Mouse (Mus musculus) heart, postnatal 0 days (tissue): Measurements from ENCODE around the gene Afm. TPM values are rescaled to one million over a fixed set of nuclear protein-coding genes. Genes with fewer than 3 reads are reported as not detected.

ENCODE experiments used
- ATAC-seq: fragments of 200-750 bp; cut with Nextera tagmentation; 2 replicates; pipeline ENCODE4 v1.8.0; 2017; ENCODE audit warnings: low read depth, moderate number of reproducible peaks, moderate library complexity; ENCODE audit not compliant: insufficient read depth
- DNase-seq: peaks from one replicate; pipeline ENCODE4 v3.0.0-alpha.2; 2016; ENCODE audit warnings: low spot score
- H3K27ac ChIP-seq: fragments of 300-500 bp; sonication (generic); 2 replicates; pipeline ENCODE4 v1.5.1; 2014; ENCODE audit warnings: low read depth, mild to moderate bottlenecking
- H3K27me3 ChIP-seq: fragments of 300-500 bp; sonication (generic); 2 replicates; pipeline ENCODE4 v1.6.1; 2014; ENCODE audit warnings: low read length, mixed read lengths; ENCODE audit not compliant: control insufficient read depth, insufficient read depth
- H3K36me3 ChIP-seq: fragments of 300-500 bp; sonication (generic); replicated peaks from 2 replicates; pipeline ENCODE4 v1.6.1; 2014; ENCODE audit warnings: low read length, mixed read lengths; ENCODE audit not compliant: control insufficient read depth, insufficient read depth
- H3K4me1 ChIP-seq: fragments of 300-500 bp; sonication (generic); 2 replicates; pipeline ENCODE4 v1.6.1; 2014; ENCODE audit warnings: antibody characterized with exemption; ENCODE audit not compliant: control insufficient read depth, insufficient read depth
- H3K4me2 ChIP-seq: fragments of 300-500 bp; sonication (generic); 2 replicates; pipeline ENCODE4 v1.6.1; 2014; ENCODE audit warnings: low read depth, mild to moderate bottlenecking, low read length, moderate library complexity
- H3K4me3 ChIP-seq: fragments of 300-500 bp; sonication (generic); 2 replicates; pipeline ENCODE4 v1.5.1; 2014; ENCODE audit warnings: low read depth, low read length
- H3K9ac ChIP-seq: fragments of 300-500 bp; sonication (generic); replicated peaks from 2 replicates; pipeline ENCODE4 v1.6.1; 2014; ENCODE audit warnings: low read depth, low read length, mixed read lengths
- H3K9me3 ChIP-seq: fragments of 300-500 bp; sonication (generic); replicated peaks from 2 replicates; pipeline ENCODE4 v1.6.1; 2016; ENCODE audit warnings: low read length; ENCODE audit not compliant: control insufficient read depth
- CTCF ChIP-seq: IDR thresholded peaks from 2 replicates; pipeline ENCODE4 v1.5.1; 2016; ENCODE audit warnings: antibody characterized with exemption, control low read depth, low read depth
- EP300 ChIP-seq: IDR thresholded peaks from 2 replicates; pipeline ENCODE4 v1.6.1; 2016; ENCODE audit warnings: antibody characterized with exemption, low read depth
- WGBS: fragments of 180-500 bp; shearing (Covaris S2); extraction: QIAGEN DNeasy Blood & Tissue Kit; methylation state at CpG from one replicate; pipeline ENCODE4 v1.1.7; 2014; 5-methylcytosine and 5-hydroxymethylcytosine counted together
- polyA plus RNA-seq: library from polyadenylated mRNA; unstranded; fragments of >200 nt; fragmentation: Nextera tagmentation; extraction: Ambion mirVana; gene quantifications from 2 replicates; pipeline ENCODE4 v1.2.1, GENCODE M21; 2015
- total RNA-seq: library from RNA; depleted of rRNA; stranded (reverse); fragments of >200 nt; gene quantifications from 2 replicates; pipeline ENCODE4 v1.2.3, GENCODE M21; 2014; ENCODE audit warnings: low replicate concordance

Afm gene
- total and polyA plus RNA-seq, 2 experiments from 2014 or later = not detected

- Histone ChIP-seq H3K4me2 (no peak overlapping the region), H3K27me3 (no peaks in the 10 kb centered on the region), H3K9me3 (no peaks in the 10 kb centered on the region), H3K27ac (no peak overlapping the region), H3K4me1 (no peaks in the 10 kb centered on the region), H3K36me3 (no peaks in the 10 kb centered on the region), H3K9ac (no peak overlapping the region), H3K4me3 (no peak overlapping the region)
- TF ChIP-seq CTCF (no peak), EP300 (no peak)
- no peak for DNase-seq
- ATAC-seq = no peak
- WGBS = 65% methylated on average over 7 of the region's 7 CpGs
These were observed 41.2 kb upstream of the Afm start for GRCm38 (mm10) chr5:90477308-90478140.

- H3K4me2 ChIP-seq = no peak overlapping the region
- H3K36me3 ChIP-seq = no peaks in the 10 kb centered on the region
- H3K27ac ChIP-seq = no peak overlapping the region
- no peak for DNase-seq
- no peaks in the 10 kb centered on the region for H3K4me1 ChIP-seq
- H3K27me3 ChIP-seq = no peaks in the 10 kb centered on the region
- no peak for ATAC-seq
- no peak overlapping the region for H3K9ac ChIP-seq
- TF ChIP-seq EP300 (no peak), CTCF (no peak)
- 61% methylated on average over 1 of the region's 1 CpGs for WGBS
- H3K9me3 ChIP-seq = no peaks in the 10 kb centered on the region
- no peak overlapping the region for H3K4me3 ChIP-seq
These were observed 39.8 kb upstream of the Afm start for GRCm38 (mm10) chr5:90478886-90479285.

DNA sequence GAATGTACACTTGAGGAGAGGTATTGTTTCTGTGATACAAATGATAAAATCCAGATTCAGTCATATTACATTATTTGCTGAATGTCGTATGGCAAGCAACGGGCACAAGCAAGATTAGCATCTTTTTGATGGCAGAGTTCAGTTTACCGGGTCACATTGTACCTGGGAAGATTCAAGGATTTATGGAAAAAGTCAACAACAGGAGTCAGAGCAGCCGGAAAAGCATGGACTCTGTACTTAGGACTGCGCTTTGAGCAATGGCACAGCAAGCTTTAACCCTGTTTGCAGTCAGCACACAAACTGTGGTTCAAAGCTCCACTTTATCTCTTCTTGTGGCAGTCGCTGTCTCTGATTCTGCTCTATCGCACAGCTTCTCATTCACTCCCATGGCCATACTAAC, 33.1 kb upstream of the Afm start:
- H3K27ac ChIP-seq = no peak overlapping the region
- WGBS = 83% methylated on average over 7 of the region's 7 CpGs
- TF ChIP-seq EP300 = no peak
- TF ChIP-seq CTCF = no peak
- no peak overlapping the region for H3K9ac ChIP-seq
- H3K9me3 ChIP-seq = no peaks in the 10 kb centered on the region
- no peak for ATAC-seq
- no peak overlapping the region for H3K4me3 ChIP-seq
- DNase-seq = no peak
- H3K4me1 ChIP-seq = no peaks in the 10 kb centered on the region
- no peaks in the 10 kb centered on the region for H3K27me3 ChIP-seq
- H3K36me3 ChIP-seq = no peaks in the 10 kb centered on the region
- no peak overlapping the region for H3K4me2 ChIP-seq

DNA sequence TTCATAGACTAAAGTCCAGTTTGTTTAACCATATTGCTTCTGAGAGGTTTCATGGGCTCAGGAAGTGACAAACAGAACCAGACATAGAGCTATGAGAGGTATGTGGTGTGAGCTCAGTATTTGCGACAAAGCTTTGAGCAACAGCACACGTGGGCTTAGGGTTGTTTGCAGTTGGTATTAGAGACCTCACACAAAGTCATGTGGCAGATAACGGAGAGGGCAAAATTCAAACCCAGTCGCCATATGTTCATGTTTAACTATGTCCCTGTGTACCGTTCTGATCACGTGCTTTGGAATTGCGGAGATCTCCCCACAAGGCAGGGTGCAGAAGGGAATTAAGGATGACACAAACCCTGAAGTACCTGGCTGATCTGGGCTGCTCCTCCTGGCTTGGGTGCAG, 30.4 kb upstream of the Afm start:
- ATAC-seq = no peak
- Histone ChIP-seq H3K36me3 (no peaks in the 10 kb centered on the region), H3K4me2 (no peak overlapping the region), H3K4me3 (no peak overlapping the region), H3K9ac (no peak overlapping the region), H3K9me3 (no peaks in the 10 kb centered on the region), H3K4me1 (no peaks in the 10 kb centered on the region), H3K27me3 (no peaks in the 10 kb centered on the region), H3K27ac (no peak overlapping the region)
- DNase-seq = no peak
- TF ChIP-seq EP300 = no peak
- TF ChIP-seq CTCF = no peak
- 79% methylated on average over 7 of the region's 7 CpGs for WGBS

DNA sequence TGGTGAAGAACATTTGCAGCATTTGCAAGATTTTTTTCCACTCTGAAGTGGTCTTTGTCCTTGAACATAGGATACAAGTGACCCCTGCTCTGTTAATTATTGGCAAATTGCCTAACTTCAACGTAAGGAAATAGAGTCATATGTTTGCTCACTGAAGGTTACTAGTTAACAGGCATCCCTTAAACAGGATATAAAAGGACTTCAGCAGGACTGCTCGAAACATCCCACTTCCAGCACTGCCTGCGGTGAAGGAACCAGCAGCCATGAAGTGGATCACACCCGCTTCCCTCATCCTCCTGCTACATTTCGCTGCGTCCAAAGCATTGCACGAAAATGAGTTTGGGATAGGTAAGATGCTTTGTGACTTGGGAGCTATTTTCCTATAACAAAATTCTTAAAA, 28.2 kb upstream of the Afm start, which contains the start of gene Afp:
TSS of gene Afp (plus strand) at position 220 of the 400 bp plus-strand sequence.
- no peak within 1 kb of the TSS for H3K9ac ChIP-seq
- H3K4me2 ChIP-seq = no peak within 1 kb of the TSS
- no peaks in the 10 kb centered on the region for H3K9me3 ChIP-seq
- TF ChIP-seq EP300 (no peak), CTCF (no peak)
- no peaks in the 10 kb centered on the region for H3K36me3 ChIP-seq
- H3K27me3 ChIP-seq = no peaks in the 10 kb centered on the region
- no peak within 1 kb of the TSS for H3K4me3 ChIP-seq
- ATAC-seq (no peak), DNase-seq (no peak)
- H3K4me1 ChIP-seq = no peaks in the 10 kb centered on the region
- 83% methylated on average over 7 of the region's 7 CpGs for WGBS
- H3K27ac ChIP-seq = no peak within 1 kb of the TSS

DNA sequence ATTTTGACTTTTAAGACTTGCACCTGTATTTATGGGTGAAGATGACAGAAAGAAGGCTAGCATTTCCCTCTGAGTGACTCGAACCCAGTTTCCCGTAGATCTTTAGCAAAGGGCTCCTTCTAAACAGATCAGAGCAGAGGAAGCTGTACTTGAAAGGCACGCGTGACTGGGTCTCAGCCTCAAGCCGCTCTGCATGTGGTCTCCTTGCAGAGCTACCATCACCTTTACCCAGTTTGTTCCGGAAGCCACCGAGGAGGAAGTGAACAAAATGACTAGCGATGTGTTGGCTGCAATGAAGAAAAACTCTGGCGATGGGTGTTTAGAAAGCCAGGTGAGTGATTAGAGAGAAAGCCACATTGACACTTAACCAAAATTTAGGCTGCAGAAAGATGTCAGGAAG, 26.3 kb upstream of the Afm start:
- 73% methylated on average over 9 of the region's 9 CpGs for WGBS

More for the DNA sequence above, 26.3 kb upstream of the Afm start:
- H3K27ac ChIP-seq = no peak overlapping the region
- H3K9me3 ChIP-seq = no peaks in the 10 kb centered on the region
- DNase-seq = no peak
- H3K27me3 ChIP-seq = no peaks in the 10 kb centered on the region
- H3K4me2 ChIP-seq = peak overlapping the region; percentile 29
- no peak overlapping the region for H3K4me3 ChIP-seq
- no peak for ATAC-seq
- H3K4me1 ChIP-seq = no peaks in the 10 kb centered on the region
- no peak overlapping the region for H3K9ac ChIP-seq
- H3K36me3 ChIP-seq = no peaks in the 10 kb centered on the region
- TF ChIP-seq CTCF (no peak), EP300 (no peak)
